Mouse (Mus musculus) liver, embryonic 13.5 days (tissue): ENCODE results near the gene Dytn. TPM values are rescaled to one million over a fixed set of nuclear protein-coding genes. Genes with fewer than 3 reads are reported as not detected.

Experiments used
- ATAC-seq: fragments of 200-750 bp; cut with Nextera tagmentation; 2 replicates; pipeline ENCODE4 v1.8.0; 2017; ENCODE audit warnings: low read depth, mild to moderate bottlenecking, moderate number of reproducible peaks, moderate library complexity
- DNase-seq: peaks from one replicate; pipeline ENCODE4 v3.0.0; 2022
- H3K27ac ChIP-seq: fragments of 300-500 bp; sonication (generic); 2 replicates; pipeline ENCODE4 v1.5.1; 2015; ENCODE audit warnings: moderate library complexity, mild to moderate bottlenecking, inconsistent platforms
- H3K27me3 ChIP-seq: fragments of 300-500 bp; sonication (generic); 2 replicates; pipeline ENCODE4 v1.6.1; 2015; ENCODE audit warnings: mild to moderate bottlenecking, inconsistent platforms
- H3K36me3 ChIP-seq: fragments of 300-500 bp; sonication (generic); 2 replicates; pipeline ENCODE4 v1.6.1; 2015; ENCODE audit warnings: mild to moderate bottlenecking, inconsistent platforms
- H3K4me1 ChIP-seq: fragments of 300-500 bp; sonication (generic); replicated peaks from 2 replicates; pipeline ENCODE4 v1.6.1; 2015; ENCODE audit warnings: inconsistent platforms
- H3K4me2 ChIP-seq: fragments of 300-500 bp; sonication (generic); 2 replicates; pipeline ENCODE4 v1.6.1; 2015; ENCODE audit warnings: inconsistent platforms, mild to moderate bottlenecking, moderate library complexity
- H3K4me3 ChIP-seq: fragments of 300-500 bp; sonication (generic); replicated peaks from 2 replicates; pipeline ENCODE4 v1.5.1; 2015; ENCODE audit warnings: mild to moderate bottlenecking, inconsistent platforms
- H3K9ac ChIP-seq: fragments of 300-500 bp; sonication (generic); 2 replicates; pipeline ENCODE4 v1.6.1; 2015; ENCODE audit warnings: mild to moderate bottlenecking, inconsistent platforms
- H3K9me3 ChIP-seq: fragments of 300-500 bp; sonication (generic); replicated peaks from 2 replicates; pipeline ENCODE4 v1.6.1; 2016; ENCODE audit warnings: inconsistent platforms
- WGBS: fragments of 180-500 bp; shearing (Covaris S2); methylation state at CpG from one replicate; pipeline ENCODE4 v1.1.7; 2015; ENCODE audit not compliant: insufficient replicate concordance; 5-methylcytosine and 5-hydroxymethylcytosine counted together
- polyA plus RNA-seq: library from polyadenylated mRNA; unstranded; fragments of >200 nt; fragmentation: Nextera tagmentation; extraction: Ambion mirVana; gene quantifications from 2 replicates; pipeline ENCODE4 v1.2.1, GENCODE M21; 2015

Dytn gene
- polyA plus RNA-seq, 1 experiment from 2014 or later, result not detected

GRCm38 (mm10) chr1:63576803-63577202, 109.9 kb downstream of the Dytn start:
- Histone ChIP-seq H3K4me1 (no peaks in the 10 kb centered on the region), H3K4me2 (no peak overlapping the region), H3K9me3 (no peaks in the 10 kb centered on the region), H3K9ac (no peak overlapping the region), H3K36me3 (no peaks in the 10 kb centered on the region), H3K27ac (no peak overlapping the region), H3K27me3 (no peaks in the 10 kb centered on the region), H3K4me3 (no peak overlapping the region)
- DNase-seq (no peak), ATAC-seq (no peak)
- WGBS, result 61% methylated on average over 5 of the region's 5 CpGs

- no peaks in the 10 kb centered on the region for H3K4me1 ChIP-seq
- 66% methylated on average over 12 of the region's 12 CpGs for WGBS
- DNase-seq (no peak), ATAC-seq (no peak)
- H3K9me3 ChIP-seq, result no peaks in the 10 kb centered on the region
- no peaks in the 10 kb centered on the region for H3K36me3 ChIP-seq
- H3K4me2 ChIP-seq, result no peak overlapping the region
- no peak overlapping the region for H3K4me3 ChIP-seq
- H3K9ac ChIP-seq, result no peak overlapping the region
- no peak overlapping the region for H3K27ac ChIP-seq
- no peaks in the 10 kb centered on the region for H3K27me3 ChIP-seq
Measured at GRCm38 (mm10) chr1:63573864-63574611, 112.7 kb downstream of the Dytn start.

GRCm38 (mm10) chr1:63573432-63573831, 113.3 kb downstream of the Dytn start:
- WGBS, result 65% methylated on average over 6 of the region's 6 CpGs
- ATAC-seq, result no peak
- Histone ChIP-seq H3K4me3 (no peak overlapping the region), H3K4me2 (no peak overlapping the region), H3K9ac (no peak overlapping the region), H3K36me3 (no peaks in the 10 kb centered on the region), H3K9me3 (no peaks in the 10 kb centered on the region), H3K27ac (no peak overlapping the region), H3K27me3 (no peaks in the 10 kb centered on the region), H3K4me1 (no peaks in the 10 kb centered on the region)
- DNase-seq, result no peak

Other genes with a start within 250 kb of the Dytn start
- 0.12 and 0.14 TPM in 2 replicates for gene Adam23, start 241.0 kb downstream of the Dytn start, polyA plus RNA-seq
- not detected in 2 replicates for gene Gm39653, start 71.0 kb downstream of the Dytn start, polyA plus RNA-seq
- gene Mdh1b, start 43.4 kb upstream of the Dytn start, polyA plus RNA-seq, result not detected in 2 replicates
- gene Fastkd2, start 43.7 kb upstream of the Dytn start, polyA plus RNA-seq, result 53.8 and 63.0 TPM in 2 replicates
- not detected in 2 replicates for gene 4933402D24Rik, start 82.3 kb upstream of the Dytn start, polyA plus RNA-seq